Mouse (Mus musculus) C2C12 (cell line): ENCODE measurements around the gene Dcaf12l2. TPM values are rescaled to one million over a fixed set of nuclear protein-coding genes. Genes with fewer than 3 reads are reported as not detected.

Experiments
- H3K27me3 ChIP-seq: one replicate; pipeline ENCODE4 v1.6.1; 2011; ENCODE audit not compliant: control insufficient read depth, insufficient read depth, insufficient read length
- H3K36me3 ChIP-seq: one replicate; pipeline ENCODE4 v1.6.1; 2011; ENCODE audit not compliant: control insufficient read depth, insufficient read depth
- H3K4me3 ChIP-seq: one replicate; pipeline ENCODE4 v1.5.1; 2011; ENCODE audit warnings: mild to moderate bottlenecking, control low read depth; ENCODE audit not compliant: poor library complexity, insufficient read depth, severe bottlenecking
- H3K79me2 ChIP-seq: one replicate; pipeline ENCODE4 v1.6.1; 2011; ENCODE audit not compliant: control insufficient read depth, insufficient read depth
- H3K79me3 ChIP-seq: one replicate; pipeline ENCODE4 v1.6.1; 2011; ENCODE audit warnings: low read depth, control low read depth
- H3ac ChIP-seq: one replicate; pipeline ENCODE3; 2011; ENCODE audit warnings: low read depth; ENCODE audit not compliant: control insufficient read depth, insufficient read length
- CEBPB ChIP-seq: IDR thresholded peaks from one replicate; pipeline ENCODE4 v1.6.1; 2011; ENCODE audit warnings: low read depth, mild to moderate bottlenecking, control low read depth, moderate library complexity
- CTCF ChIP-seq: IDR thresholded peaks from one replicate; pipeline ENCODE4 v1.5.1; 2011; ENCODE audit not compliant: control insufficient read depth, insufficient read depth, insufficient read length
- FOSL1 ChIP-seq: IDR thresholded peaks from one replicate; pipeline ENCODE4 v1.8.0; 2011; ENCODE audit warnings: mild to moderate bottlenecking, low read length; ENCODE audit not compliant: poor library complexity, insufficient read depth, severe bottlenecking
- MAX ChIP-seq: IDR thresholded peaks from one replicate; pipeline ENCODE4 v1.6.1; 2011; ENCODE audit warnings: mild to moderate bottlenecking, control low read depth
- MYOD1 ChIP-seq: IDR thresholded peaks from one replicate; pipeline ENCODE4 v1.6.1; 2011; ENCODE audit warnings: low read depth; ENCODE audit not compliant: control insufficient read depth, insufficient read length
- MYOG ChIP-seq: IDR thresholded peaks from one replicate; pipeline ENCODE4 v1.6.1; 2011; ENCODE audit not compliant: control insufficient read depth, insufficient read length; ENCODE audit errors: extremely low read depth
- USF1 ChIP-seq: IDR thresholded peaks from one replicate; pipeline ENCODE4 v1.6.1; 2011; ENCODE audit warnings: low read depth, mild to moderate bottlenecking, control low read depth, moderate library complexity
- long read RNA-seq, 2 experiments: library from polyadenylated mRNA; unstranded; transcript quantifications; one replicate each; pipeline ENCODE4 v2.0.0; 2019 to 2020
- polyA plus RNA-seq: library from polyadenylated mRNA; unstranded; fragments of >200 nt; fragmentation: generic; extraction: Trizol; gene quantifications from one replicate; pipeline ENCODE4 v1.2.1, GENCODE M21; 2012; ENCODE audit warnings: missing spikeins

Dcaf12l2 gene
- not detected for polyA plus RNA-seq
- long read RNA-seq, experiment 1 = 0 reads
- long read RNA-seq, experiment 2 = 0 reads

GRCm38 (mm10) chrX:44367646-44368521, at the start of gene Dcaf12l2:
Gene Dcaf12l2, minus strand, starts transcription at chrX:44368342.
- Histone ChIP-seq H3K4me3 (no peak within 1 kb of the TSS), H3K79me2 (no peaks in the 10 kb centered on the region), H3K79me3 (no peaks in the 10 kb centered on the region), H3ac (no peak within 1 kb of the TSS), H3K27me3 (no peaks in the 10 kb centered on the region), H3K36me3 (no peaks in the 10 kb centered on the region)
- TF ChIP-seq CTCF = no peak
- no peak for TF ChIP-seq MYOD1
- no peak for TF ChIP-seq USF1
- TF ChIP-seq MYOG = no peak
- no peak for TF ChIP-seq CEBPB
- TF ChIP-seq MAX = no peak
- no peak for TF ChIP-seq FOSL1

- TF ChIP-seq CEBPB (no peak), MYOD1 (no peak), CTCF (no peak), USF1 (no peak), FOSL1 (no peak), MYOG (no peak), MAX (no peak)
- no peak overlapping the region for H3K4me3 ChIP-seq
- no peaks in the 10 kb centered on the region for H3K79me3 ChIP-seq
- no peaks in the 10 kb centered on the region for H3K27me3 ChIP-seq
- H3ac ChIP-seq = no peak overlapping the region
- no peaks in the 10 kb centered on the region for H3K36me3 ChIP-seq
- no peaks in the 10 kb centered on the region for H3K79me2 ChIP-seq
Observed at GRCm38 (mm10) chrX:44367280-44367645, 879 bp downstream of the Dcaf12l2 start.
